Mouse (Mus musculus) testis, adult 2 months (tissue): ENCODE results near the gene Kcnb1. TPM values are rescaled to one million over a fixed set of nuclear protein-coding genes. Genes with fewer than 3 reads are reported as not detected.

Experiments used
- H3K27ac ChIP-seq: fragments of 200-500 bp; 2 replicates; pipeline ENCODE4 v1.5.1; 2012; ENCODE audit warnings: low read depth, low read length; ENCODE audit not compliant: control insufficient read depth, insufficient read depth
- H3K27me3 ChIP-seq: fragments of 200-500 bp; 2 replicates; pipeline ENCODE4 v1.6.1; 2012; ENCODE audit warnings: mild to moderate bottlenecking, low read length, moderate library complexity; ENCODE audit not compliant: control insufficient read depth, insufficient read depth
- H3K36me3 ChIP-seq: fragments of 200-500 bp; 2 replicates; pipeline ENCODE4 v1.6.1; 2012; ENCODE audit warnings: mild to moderate bottlenecking, low read length; ENCODE audit not compliant: control insufficient read depth, insufficient read depth
- H3K4me1 ChIP-seq: fragments of 200-500 bp; 2 replicates; pipeline ENCODE4 v1.6.1; 2012; ENCODE audit warnings: low read length; ENCODE audit not compliant: control insufficient read depth, insufficient read depth
- H3K4me3 ChIP-seq: fragments of 200-500 bp; 2 replicates; pipeline ENCODE4 v1.5.1; 2012; ENCODE audit warnings: low read depth, mild to moderate bottlenecking, low read length, moderate library complexity, mixed read lengths; ENCODE audit not compliant: control insufficient read depth
- CTCF ChIP-seq: fragments of 200-500 bp; IDR thresholded peaks from 2 replicates; pipeline ENCODE4 v1.5.1; 2012; ENCODE audit warnings: low read depth, mild to moderate bottlenecking, inconsistent platforms, low read length, moderate library complexity; ENCODE audit not compliant: control insufficient read depth, insufficient read depth, insufficient replicate concordance
- POLR2A ChIP-seq: fragments of 200-500 bp; IDR thresholded peaks from 2 replicates; pipeline ENCODE4 v1.6.1; 2012; ENCODE audit warnings: low read depth, mild to moderate bottlenecking, inconsistent platforms, low read length, moderate library complexity; ENCODE audit not compliant: control insufficient read depth
- polyA plus RNA-seq: library from polyadenylated mRNA; depleted of rRNA; stranded (reverse); fragments of >200 nt; gene quantifications from 2 replicates; pipeline ENCODE4 v1.2.3, GENCODE M21; 2012

Gene Kcnb1
- polyA plus RNA-seq, 1 experiment = 2.8 TPM

DNA sequence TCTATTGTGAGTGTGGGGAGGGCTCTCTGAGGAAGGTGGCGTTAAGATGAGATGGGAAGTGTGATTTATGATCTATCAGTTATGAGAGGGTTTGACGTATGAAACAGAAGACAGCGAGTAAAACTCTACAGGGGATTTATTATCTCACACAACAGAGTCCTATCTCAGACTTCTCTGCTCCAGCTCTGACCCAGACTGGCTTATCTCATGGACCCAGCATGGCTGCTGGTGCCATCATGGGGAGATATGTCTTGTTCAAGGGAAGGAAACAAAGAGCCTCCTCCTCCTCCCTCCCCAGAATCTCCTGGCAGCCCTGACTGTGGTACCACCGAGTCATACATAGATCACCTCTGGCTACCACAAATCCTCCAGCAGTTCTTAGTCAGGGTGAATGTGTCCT, 48.1 kb downstream of the Kcnb1 start:
- Histone ChIP-seq H3K36me3 (no peaks in the 10 kb centered on the region), H3K4me1 (no peaks in the 10 kb centered on the region; the same call in 1 of the 2 replicates), H3K27ac (no peak overlapping the region), H3K27me3 (no peaks in the 10 kb centered on the region), H3K4me3 (no peak overlapping the region)
- TF ChIP-seq CTCF (no peak), POLR2A (no peak)

DNA sequence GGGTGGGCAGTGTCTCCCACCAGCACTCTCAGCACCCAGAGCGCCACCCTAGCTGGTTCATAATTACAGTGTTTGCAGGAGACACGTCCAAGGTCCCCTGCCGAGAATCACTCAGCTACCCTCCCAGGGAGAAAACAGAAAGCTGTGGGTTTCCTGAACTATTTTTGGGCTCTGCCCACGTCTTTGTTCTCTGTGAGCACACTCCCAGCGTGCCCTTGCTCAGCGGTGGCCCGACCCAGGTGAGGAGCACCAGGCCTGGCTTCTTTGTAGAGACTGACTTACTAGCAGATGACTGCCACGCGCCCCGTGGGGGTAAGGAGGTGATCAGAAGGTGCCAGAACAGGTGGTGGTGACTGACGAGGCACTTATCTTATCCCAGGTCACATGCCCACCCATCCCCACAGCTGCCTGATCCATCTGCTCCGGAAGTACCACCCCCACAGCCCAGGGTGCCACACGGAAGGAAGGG, 50.1 kb downstream of the Kcnb1 start:
- Histone ChIP-seq H3K4me3 (no peak overlapping the region), H3K4me1 (no peaks in the 10 kb centered on the region; the same call in 1 of the 2 replicates), H3K36me3 (no peaks in the 10 kb centered on the region), H3K27me3 (no peaks in the 10 kb centered on the region), H3K27ac (no peak overlapping the region)
- TF ChIP-seq CTCF (no peak), POLR2A (no peak)

DNA sequence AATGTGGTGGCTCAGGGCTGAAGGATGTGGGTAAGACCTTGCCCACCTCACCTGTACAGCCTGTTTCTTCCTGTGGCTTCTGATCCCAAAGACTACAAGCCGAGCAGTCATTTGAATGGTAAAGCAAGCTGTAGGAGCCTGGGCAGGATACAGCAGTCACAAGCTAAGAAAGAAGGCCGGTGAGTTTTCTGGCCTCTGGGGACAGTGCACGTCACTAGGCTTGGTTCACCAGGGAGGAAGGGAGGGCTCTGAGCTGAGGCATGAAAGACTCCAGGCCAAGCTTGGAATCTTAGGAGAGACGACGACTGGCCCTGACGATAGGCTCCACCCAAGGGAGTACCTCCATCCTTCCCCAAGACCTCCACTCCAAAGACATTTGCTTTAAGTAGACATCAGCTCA, 51.3 kb downstream of the Kcnb1 start:
- Histone ChIP-seq H3K27me3 (no peaks in the 10 kb centered on the region), H3K4me1 (no peaks in the 10 kb centered on the region; the same call in 1 of the 2 replicates), H3K36me3 (no peaks in the 10 kb centered on the region), H3K4me3 (no peak overlapping the region), H3K27ac (no peak overlapping the region)
- no peak for TF ChIP-seq POLR2A
- TF ChIP-seq CTCF = no peak

DNA sequence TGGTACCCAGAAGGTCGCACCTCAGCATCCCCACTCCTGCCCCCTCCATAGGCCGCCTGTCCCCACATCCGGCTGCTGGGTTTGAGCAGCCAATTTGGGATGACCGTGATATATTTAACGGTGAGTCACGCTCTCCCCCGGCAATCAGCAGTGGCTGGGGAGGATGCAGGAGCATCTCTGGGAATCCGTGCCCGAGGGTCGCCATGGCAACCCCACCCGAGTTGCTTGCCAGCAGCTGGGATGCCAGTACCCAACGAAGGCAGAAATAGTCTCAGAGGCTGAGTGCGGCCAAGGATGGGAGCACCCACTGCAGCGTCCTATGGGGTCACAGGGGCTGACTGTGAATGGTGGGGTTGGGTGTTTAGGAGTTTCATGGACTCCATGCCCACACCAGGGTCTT, 53.0 kb downstream of the Kcnb1 start:
- no peaks in the 10 kb centered on the region for H3K36me3 ChIP-seq
- no peak overlapping the region for H3K4me3 ChIP-seq
- no peaks in the 10 kb centered on the region for H3K27me3 ChIP-seq
- TF ChIP-seq CTCF = no peak
- TF ChIP-seq POLR2A = no peak
- no peak overlapping the region for H3K27ac ChIP-seq
- H3K4me1 ChIP-seq = no peaks in the 10 kb centered on the region; the same call in 1 of the 2 replicates

DNA sequence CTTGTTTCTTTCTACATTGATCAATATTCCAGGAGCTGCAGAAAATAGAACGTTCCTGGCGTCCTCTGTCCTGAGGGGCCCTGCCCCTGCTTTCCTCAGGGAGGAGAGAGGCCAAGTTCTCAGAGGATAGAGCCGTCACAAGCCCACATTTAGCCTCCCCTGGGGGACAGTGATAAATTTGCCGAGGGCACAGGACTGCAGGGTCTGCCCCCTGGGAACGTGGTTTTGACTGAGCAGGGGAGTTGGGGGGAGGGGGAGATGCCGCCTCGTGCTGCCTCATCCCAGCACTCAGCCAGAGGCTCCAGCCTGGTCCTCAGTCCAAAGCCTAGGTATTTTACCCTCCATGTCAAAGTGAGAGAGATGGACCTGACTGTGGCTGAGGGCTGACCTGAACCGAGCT, 57.9 kb downstream of the Kcnb1 start:
- no peaks in the 10 kb centered on the region; the same call in 1 of the 2 replicates for H3K4me1 ChIP-seq
- TF ChIP-seq CTCF (no peak), POLR2A (no peak)
- H3K36me3 ChIP-seq = no peaks in the 10 kb centered on the region
- H3K27me3 ChIP-seq = no peaks in the 10 kb centered on the region
- no peak overlapping the region for H3K27ac ChIP-seq
- H3K4me3 ChIP-seq = no peak overlapping the region

DNA sequence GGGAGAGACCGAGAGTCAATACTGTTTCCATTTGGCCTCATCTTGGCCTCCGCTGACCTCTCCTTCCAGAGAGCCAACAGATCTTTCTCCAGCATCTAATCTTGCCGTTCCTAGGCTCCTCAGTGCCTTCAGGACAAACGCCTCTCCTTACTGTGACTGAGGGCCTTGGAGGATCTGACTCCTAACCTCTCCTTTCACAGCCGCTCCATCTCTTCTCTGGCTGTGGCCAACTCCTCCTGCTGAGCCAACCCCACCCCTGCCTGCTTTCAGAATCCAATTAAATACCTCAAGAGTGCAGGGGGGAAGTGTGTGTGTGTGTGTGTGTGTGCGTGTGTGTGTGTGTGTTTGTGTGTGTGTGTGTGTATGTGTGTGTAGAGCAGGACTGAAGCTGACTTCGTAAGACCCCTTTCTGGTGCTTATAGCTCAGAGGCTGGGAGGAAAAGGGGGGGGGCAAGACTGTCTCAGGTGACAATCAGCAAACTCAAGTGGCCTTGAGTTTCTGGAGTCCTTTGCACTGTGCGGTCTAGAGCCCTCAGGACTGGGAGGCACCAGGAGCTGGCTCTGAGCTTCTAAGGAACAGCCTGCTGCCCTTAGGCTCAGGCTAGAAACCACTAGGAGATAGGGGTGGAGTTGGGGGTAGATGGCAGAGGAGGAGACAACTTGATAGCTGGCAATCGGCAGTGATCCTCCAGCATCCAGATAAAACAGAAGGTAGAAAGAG, 59.7 kb downstream of the Kcnb1 start:
- H3K4me1 ChIP-seq = no peaks in the 10 kb centered on the region; the same call in 1 of the 2 replicates
- H3K27ac ChIP-seq = peak overlapping the region; percentile 65
- no peaks in the 10 kb centered on the region for H3K27me3 ChIP-seq
- no peaks in the 10 kb centered on the region for H3K36me3 ChIP-seq
- H3K4me3 ChIP-seq = no peak overlapping the region
- TF ChIP-seq CTCF (no peak), POLR2A (no peak)

DNA sequence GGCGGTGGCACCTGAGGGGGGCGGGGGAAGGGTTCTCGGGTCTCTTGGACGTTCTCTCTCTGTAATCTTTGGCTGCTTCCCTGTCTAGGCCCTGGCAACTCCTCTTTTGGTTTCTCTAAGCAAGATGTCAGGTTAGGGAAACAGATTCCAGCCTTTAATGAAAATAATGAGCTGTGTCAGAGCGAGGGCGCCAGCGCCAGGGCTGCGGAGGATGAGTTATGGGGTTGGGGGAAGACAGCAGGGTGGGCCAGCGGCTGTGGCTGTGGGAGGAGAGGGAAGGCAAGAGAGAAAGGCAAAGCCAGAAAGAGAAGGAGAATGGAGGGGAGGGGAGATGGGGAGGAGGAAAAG, 60.4 kb downstream of the Kcnb1 start:
- no peaks in the 10 kb centered on the region; the same call in 1 of the 2 replicates for H3K4me1 ChIP-seq
- H3K4me3 ChIP-seq = no peak overlapping the region
- no peaks in the 10 kb centered on the region for H3K36me3 ChIP-seq
- no peaks in the 10 kb centered on the region for H3K27me3 ChIP-seq
- TF ChIP-seq CTCF (no peak), POLR2A (no peak)
- H3K27ac ChIP-seq = peak overlapping the region; percentile 30; the same call in 1 of the 2 replicates
